Mouse (Mus musculus) liver (tissue): Measurements from ENCODE around the gene Sar1a.

ENCODE experiments used
- DNase-seq: peaks from one replicate; pipeline ENCODE4 v3.0.0-alpha.2; 2020; ENCODE audit warnings: mixed read lengths

The Sar1a gene

DNA sequence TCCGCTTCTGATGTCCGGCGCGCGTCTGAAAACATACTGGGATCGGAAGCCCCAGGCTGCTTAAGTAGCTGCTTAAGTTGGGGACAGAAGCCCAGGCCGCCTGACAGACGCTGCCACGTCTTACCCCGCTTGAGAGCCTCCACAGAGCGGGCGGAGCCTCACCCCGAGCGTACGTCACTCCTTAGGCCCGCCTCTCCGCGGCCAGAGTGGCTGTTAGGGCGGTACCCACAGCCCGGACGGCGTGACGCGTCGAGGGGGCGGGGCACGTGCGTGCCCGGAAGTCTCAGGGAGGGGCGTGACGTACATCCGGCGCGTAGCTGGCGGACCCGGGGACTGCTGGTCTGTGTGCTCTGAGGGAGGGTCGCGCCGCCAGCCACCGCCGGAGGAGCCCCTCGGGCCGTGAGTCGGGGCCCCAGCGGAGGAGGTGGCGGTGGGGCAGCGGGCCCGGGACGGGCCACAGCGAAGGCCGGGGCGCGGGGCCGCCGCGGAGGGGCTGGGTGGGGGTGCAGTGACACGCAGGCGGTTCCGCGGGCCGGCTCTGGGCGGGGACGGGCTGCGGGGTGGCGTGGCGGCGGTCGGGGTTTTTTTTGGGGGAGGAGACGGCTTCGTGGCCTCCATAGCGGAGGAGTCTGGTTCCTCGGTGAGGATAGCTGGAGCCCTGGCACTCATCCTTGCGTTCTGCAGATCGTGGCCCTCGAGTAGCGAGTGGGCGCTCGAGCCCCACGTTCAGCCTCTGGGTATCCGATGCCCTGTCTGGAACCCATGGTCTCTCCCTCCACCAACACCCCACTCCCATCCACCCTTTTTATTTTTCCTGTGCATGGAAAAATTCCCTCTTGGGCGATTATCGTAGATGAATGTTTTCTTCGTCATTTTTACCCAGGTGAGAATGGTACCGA is at the start of gene Sar1a:
Sar1a (plus strand) TSS at position 285 of the 899 bp plus-strand sequence.
- peak; percentile 99 for DNase-seq

DNA sequence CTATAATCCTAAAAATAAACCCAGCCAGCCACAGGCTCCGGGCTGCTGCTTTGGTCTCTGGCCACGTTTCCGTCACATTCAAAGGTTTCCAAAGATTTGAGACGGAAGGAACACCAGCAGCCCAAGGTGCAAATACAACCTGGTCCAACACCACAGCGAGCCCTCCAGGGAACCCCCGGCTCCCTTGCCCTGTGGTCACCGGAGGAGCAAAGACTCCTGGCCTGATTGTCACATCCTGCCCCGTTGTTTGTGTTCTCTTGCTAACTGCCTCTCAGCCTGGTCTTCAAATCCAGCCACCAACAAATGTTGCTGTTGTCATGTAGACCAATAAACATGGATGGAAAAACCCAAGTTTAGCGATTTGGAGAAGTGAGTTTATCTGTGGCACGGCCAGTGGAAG is 47.7 kb upstream of the Sar1a start:
- DNase-seq, result no peak

DNA sequence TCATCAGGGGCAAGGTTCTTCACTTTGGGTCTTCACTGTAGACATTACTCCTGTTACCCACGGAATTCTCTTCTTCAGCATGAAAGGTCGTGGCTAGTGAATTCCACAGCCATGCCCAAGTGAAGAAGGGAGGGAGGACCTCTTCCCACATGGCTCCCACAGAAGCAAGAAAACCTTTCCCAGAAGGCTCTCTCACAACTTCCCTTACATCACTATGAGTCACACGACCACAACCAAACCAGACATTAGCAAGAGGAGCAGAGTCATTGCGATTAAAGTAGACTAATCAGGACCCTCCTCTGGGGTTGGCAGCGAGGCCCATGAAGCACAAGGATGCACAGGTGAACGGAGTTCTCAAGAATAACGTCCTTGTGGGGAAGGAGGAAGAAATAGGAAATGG is 43.0 kb upstream of the Sar1a start:
- DNase-seq, result no peak

DNA sequence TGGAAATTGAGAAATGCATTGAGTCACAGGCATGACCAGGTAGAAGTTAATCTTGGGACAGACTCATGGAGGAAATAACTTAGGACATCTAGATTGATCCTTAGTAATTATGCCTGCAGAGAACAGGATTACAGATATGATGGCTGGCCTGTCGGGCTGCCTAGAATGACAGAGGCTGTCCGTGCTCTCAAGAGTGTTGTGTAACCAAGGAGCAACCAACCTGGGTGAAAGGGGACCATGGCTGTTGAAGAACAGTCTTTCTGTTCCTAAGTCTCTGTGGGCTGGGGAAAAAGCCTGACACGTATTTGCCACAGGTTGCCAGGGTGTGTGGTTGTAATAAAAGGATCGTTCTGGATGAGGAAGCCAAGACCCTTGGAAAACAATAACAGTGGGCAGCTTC is 39.7 kb upstream of the Sar1a start:
- no peak for DNase-seq

DNA sequence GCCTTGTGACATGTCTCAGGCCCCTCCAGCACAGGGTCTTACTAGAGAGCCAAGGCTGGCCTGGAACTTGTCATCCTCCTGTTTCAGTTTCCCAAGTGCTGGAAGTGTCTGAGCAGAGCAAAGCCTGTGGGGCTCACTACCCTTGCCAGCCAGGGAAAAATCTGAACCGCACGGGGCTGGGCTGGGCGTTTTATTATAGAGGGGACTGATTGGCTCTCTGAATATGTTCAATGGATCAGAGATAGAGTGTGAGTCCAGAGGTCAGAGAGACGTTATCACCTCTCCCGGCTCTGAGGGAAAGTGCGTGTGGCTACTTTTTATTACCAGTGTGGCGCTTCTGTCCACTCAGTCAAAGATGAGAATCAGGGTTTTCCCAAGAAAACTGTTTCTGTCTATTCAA is 33.5 kb upstream of the Sar1a start:
- no peak for DNase-seq

DNA sequence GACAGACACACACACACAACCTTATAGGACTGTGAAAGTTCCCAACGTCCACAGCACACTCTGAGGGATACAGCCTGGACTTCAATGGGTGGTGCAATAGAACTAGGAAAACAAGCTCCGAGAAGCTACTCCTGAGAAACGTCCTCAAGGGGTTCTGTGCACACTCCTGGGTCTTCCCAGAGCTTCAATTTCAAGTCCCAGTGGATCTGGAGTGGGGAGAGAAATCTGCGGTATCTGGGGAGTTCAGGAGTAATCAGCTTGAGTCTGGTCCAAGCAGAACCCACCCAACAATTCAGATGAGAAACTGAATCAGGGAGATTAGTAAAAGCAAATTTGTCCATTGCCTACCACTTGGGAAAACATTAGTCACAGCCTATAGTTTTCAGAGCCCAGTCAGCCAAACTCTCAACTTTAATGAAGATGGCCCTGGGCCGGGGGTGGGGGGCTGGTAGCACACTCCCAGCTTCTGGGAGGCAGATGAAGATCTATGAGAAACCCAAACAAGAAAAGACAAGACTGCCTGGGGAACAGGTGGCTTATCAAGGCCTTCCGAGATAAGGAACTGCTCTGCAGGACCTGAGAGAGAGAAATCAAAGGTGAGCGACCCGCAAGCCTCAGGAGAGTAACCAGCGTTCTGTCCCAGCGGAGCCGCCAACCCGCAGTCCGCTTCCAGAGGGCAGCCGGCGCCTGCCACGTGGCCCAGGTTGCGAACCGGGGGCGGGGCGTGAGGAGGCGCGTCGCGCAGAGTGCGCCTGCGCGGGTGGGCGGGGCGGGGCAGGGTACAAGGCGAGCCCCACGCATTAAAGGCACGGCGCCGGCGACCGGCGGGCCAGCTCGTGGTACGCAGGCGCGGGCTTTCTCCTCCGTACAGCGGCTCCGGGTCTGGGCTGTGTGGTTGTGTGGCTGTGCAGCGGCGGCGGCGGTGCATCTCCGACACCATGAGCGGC is 32.0 kb upstream of the Sar1a start, which contains the start of gene Ppa1:
Ppa1 (plus strand) TSS at position 763 of the 947 bp plus-strand sequence.
- DNase-seq, result peak; percentile 93

DNA sequence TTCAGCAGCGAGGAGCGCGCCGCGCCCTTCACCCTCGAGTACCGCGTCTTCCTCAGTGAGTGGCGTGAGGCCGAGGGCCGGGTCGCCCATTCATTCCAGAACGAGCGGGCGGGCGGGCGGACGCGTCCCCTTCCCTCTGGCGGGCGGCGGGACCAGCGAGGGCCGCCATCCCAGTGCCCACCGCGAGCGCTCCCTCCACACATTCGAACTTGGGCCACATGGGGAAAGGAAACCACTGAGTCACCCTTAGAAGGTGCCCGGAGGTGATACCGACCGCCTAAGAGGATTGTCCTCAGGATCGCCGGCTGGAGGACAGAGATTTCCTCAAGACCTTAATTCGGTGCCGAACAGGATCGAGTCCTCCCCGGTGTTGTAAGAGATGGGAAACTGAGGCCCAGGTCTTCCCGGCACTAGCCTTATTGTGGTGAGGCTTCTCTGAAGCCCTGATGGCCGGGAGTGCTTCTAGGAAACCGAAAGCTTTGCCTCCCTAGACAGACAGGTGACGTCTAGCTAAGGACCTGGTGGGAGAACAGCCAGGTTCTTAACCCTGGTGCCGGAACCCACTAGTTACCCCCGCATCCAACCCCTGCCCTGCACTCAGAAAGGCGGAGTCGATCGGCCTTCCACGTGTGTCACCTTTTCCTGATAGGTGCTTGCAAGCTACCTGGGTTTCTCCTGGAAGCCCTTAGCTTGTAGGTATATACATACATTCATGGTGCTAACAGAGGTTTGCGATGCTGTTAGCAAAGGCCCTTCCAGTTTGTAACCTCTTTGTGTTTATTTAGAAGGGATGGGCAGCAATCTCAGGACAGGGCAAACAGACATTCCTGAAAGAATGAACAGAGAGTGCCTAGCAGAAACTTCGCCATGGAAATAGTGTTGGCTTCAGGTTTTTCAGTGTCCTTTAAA is 31.1 kb upstream of the Sar1a start:
- DNase-seq, result peak; percentile 63

DNA sequence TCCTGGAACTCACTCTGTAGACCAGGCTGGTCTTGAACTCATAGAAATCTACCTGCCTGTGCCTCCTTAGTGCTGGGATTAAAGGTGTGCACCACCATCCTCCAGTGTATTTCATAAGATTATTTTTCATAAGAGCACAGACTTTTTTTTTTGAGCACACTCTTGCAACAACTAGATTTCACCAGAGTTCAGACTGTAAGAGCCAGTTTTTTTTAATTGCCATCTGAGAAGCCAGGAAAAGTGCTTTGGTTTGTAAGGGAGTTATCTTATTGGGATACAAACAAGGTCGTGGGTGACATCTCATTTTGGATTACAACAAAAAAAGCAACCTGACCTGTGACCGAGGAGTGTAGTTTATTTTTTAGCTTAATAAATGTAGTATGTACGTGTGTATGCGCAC is 26.0 kb upstream of the Sar1a start:
- no peak for DNase-seq

DNA sequence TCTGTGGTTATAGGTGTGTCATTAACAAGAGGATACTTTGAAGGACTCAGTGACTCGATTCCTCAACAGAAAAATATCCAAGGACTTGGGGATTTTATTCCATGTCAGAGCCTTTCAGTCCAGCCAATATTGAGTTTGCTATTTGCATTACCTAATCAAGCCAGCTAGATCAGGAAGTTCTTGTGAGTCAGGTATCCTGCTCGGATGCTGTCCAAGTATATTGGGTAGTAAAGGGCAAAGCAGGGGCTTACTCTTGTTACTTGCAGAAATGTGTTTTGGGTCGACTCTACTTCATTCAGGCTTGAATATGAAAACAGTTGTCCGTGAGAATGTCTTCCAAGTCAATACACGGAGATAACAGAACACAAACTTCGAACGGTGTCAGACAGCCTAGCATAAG is 25.4 kb upstream of the Sar1a start:
- DNase-seq, result no peak

DNA sequence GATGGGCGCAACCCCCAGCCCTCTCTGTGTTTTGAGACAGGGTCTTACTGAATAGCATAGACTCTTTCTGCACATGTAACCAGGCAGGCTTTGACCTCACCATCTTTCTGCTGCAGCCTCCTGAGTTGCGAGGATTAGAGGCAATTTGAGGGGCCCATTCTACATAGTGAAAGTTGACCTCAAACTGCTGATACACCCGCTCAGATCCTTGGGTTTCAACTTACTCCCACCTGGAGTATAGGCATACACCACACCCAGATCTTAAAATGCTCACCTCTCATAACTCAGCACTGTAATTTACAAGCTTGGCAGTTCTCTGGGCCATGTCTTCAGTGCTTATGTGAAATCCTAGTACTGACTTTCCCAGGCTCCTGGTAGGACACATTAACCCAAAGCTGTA is 24.9 kb upstream of the Sar1a start:
- no peak for DNase-seq

DNA sequence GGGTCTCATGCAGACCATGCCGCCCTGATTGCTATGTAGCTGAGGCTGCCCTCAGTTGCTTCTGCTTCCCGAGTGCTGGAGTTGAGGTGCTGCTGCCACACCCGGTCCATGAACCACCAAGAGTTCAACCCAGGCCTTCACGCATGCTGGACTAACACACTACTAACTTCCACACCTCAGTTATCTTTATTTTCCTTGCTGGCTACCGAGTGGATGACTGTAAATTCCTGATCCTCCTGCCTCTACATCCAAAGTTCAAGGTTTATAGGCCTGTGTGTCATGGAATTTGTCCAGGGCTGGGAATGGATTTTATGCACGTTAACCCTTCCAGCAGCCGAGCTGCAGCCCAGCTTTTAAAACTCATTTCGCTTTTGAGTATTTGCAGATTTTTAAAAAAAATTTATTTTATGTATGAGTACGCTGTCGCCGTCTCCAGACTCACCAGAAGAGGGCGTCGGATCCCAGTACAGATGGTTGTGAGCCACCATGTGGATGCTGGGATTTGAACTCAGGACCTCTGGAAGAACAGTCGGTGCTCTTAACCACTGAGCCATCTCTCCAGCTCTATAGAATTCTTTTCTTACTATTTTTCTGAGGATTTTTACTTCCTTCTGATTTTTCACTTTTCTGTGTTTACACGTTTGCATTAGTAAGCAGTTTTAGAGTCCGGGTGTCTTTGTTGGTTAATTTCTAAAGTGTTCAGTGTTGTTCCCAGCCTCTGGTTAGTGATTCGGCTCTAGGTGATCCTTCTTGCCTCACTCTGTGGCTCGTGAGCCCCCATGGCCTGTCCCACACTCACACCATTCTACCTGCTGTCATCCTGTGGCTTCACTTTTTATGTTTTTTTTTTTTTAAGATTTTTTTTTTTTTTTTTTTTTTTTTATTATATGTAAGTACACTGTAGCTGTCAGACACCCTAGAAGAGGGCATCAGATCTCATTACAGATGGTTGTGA is 22.9 kb upstream of the Sar1a start:
- DNase-seq, result no peak

DNA sequence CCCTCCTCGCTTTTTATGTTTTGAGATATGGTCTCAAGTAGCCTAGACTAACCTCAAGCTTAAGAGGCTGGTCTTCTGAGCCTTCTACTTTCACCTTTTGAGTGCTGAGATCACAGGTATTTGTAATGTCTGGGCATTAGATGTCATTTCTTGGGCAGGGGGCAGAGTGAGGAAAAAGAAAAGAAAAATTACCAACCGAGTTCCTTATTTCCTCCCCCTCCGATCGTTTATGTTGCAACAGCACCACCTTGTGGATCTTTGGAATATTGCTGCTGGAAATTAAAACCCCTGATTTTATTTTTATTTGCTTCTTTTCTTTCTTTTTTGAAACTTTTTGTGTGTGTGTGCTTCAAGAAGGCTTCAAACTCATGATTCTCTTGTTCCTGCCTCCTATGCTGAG is 22.1 kb upstream of the Sar1a start:
- DNase-seq, result no peak

DNA sequence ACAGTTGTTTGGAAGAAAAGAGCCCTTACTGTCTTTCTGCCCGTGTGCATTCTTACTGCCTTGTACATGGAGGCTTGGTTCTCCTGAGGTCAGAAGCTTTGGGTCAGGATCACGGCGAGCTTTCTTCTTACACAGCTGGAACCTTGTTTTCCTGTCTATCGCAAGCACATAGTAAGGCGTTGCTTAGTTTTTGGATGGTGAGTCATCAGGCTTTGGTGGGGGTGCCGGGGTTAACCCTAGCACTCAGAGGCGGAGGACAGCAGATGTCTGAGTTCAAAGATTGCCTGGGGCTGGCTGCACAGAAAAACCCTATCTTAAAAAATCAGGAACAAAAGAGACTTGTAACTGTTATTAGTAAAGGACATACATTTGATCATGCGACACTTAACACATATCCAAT is 18.2 kb upstream of the Sar1a start:
- no peak for DNase-seq

DNA sequence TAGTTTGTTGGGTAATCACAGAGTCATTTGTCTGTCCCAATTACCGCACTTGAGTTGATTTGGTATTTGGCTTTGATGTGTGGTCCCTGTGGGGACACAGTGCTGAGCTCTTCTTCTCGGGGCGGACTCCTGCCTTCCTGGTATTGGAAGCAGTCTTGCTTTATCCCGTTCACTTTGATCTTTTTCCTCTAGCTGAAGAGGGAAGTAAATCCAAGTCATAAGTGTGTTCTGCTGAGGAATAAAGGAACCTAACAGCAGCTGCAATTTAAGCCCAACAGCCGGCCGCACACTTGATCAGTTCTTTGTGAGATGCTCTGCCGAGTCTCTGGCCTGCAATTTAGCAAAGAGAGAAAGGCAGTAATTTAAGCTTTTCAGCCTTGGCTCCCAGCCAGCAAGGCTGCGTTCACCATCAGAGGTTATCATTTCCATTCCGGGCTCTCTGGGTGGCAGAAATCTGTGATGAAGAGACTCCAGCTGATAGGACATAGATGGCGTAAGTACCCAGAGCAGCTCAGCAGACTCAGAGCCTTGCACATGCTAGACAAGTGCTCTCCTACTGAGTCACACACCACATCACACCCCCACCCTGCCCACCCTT is 17.6 kb upstream of the Sar1a start:
- no peak for DNase-seq

DNA sequence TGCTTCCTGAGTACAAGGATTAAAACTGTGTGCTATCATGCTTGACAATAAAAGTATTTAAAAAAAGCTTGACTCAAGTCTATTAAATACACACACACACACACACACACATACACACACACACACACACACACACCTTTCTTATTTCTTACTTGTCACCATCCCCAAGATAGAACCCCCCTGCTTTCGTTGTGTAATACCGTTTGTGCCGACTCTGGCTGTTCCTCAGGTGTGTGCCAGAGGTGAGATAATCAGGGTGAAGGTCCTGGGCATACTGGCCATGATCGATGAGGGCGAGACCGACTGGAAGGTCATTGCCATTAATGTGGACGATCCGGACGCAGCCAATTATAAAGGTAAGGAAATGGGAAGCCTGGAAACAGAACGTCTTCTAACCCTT is 15.0 kb upstream of the Sar1a start:
- no peak for DNase-seq

DNA sequence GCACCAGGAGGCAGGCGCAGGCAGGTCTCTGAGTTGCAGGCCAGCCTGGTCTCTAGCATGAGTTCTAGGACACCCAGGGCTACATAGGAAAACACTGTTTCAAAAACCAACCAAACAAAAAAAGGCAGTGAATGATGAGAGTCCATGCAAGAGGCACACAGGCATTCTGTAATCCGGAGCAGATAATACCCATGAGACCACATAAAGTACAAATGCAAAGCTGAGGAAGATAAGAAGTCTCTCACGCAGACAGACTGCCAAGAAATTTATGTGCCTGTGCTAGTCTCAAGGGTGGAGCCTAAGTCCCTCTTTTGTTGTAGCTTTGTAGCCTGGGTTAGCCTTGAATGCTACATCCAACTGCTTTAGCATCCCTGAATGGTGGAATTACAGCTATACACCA is 14.4 kb upstream of the Sar1a start:
- no peak for DNase-seq

DNA sequence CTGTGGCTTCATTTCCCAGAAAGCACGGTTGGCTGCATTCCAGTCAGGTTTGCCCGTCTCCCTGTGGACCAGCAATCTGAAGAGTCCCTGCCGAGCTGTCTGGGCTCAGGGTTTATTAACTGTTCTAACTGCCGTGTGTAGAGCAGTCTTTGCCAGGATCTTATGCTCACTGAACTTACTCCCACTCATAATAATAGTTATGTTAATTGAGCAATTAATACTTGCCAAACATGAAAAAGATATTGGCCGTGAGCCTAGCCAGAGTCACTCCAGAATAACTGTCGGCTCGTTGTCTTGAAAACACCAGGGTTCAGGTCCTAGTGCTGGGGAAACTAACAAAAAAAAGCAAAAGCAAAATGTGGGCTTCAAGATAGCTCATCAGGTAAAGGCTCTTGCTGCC is 10.8 kb upstream of the Sar1a start:
- no peak for DNase-seq

DNA sequence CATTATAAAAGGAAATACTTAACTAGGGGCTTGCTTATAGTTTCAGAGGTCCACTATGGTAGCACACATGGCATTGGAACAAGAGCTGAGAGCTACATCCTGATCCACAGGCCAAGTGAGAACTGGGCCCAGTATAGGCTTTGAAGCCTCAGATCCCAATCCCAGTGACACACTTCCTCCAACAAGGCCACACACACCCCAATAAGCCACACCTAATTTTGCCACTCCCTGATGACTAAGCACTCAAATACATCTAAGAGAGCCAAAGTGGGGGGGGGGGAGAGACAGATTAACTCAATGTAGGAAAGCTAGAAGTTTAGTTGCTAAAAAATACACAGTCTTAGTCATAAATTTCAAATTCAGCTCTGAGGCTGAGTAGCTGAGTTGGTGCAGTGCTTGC is 10.2 kb upstream of the Sar1a start:
- peak; percentile 17 for DNase-seq

DNA sequence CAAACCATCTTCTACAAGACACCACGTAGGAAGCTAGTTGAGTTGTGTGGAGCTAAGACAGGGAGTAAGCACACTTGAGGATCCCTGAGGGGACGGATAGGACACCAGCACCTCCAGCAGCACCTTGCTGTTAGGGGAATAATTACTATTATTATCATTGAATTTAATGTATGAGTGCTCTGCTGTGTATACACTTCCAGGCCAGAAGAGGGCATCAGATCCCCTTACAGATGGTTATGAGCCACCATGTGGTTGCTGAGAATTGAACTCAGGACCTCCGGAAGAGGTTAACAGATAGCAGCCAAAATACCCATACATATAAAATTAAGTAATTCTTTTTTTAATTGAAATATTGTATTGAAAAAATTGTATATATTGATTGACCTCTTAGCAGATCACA is 9.3 kb upstream of the Sar1a start:
- no peak for DNase-seq

DNA sequence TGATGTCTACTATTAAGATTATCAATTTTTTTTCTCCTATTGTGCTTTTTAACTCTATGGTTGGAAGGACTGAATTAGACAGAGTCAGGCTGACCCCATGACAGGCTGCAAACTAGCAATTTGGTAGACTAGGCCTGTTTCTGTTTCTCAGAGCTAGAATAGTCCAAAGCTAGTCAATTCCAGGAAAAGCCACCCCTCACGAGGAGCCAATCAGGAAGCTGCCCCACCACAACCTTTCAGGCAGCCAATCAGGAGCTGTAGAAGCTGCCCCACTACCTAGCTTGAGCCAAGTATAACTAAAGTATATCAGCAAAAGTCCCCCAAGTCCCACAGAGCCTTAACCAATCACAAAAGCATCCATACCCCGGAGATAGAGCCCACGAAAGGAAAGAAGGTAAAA is 4.2 kb upstream of the Sar1a start:
- peak; percentile 74 for DNase-seq

DNA sequence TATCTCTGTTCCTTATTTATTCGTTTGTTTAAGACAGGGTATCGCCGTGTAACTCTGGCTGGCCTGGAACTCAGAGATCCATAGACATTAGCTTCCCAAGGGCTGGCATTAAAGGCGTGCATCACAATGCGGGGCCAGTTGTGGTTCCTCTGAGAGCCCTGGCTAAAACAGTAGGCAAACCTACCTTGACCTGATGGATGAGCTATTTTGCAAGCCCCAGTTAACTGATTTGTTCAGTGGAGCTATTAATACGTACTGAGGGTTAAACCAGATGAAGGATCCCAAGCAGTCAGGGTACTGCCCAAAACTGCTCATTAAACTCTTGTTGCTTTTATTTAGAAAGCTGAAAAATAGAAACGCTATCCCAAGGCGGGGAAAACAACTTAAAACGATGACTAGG is 554 bp upstream of the Sar1a start:
- no peak for DNase-seq
